Mouse (Mus musculus) lung, adult 2 months (tissue): ENCODE measurements around the gene Trim46.

ENCODE experiments used
- CTCF ChIP-seq: fragments of 200-500 bp; IDR thresholded peaks from 2 replicates; pipeline ENCODE4 v1.5.1; 2011; ENCODE audit warnings: mild to moderate bottlenecking, low read length, control low read depth; ENCODE audit not compliant: insufficient read depth
- POLR2A ChIP-seq: fragments of 200-500 bp; IDR thresholded peaks from 2 replicates; pipeline ENCODE4 v1.6.1; 2011; ENCODE audit warnings: low read depth, mild to moderate bottlenecking, control low read depth, low read length, borderline replicate concordance; ENCODE audit errors: extremely low read depth

DNA sequence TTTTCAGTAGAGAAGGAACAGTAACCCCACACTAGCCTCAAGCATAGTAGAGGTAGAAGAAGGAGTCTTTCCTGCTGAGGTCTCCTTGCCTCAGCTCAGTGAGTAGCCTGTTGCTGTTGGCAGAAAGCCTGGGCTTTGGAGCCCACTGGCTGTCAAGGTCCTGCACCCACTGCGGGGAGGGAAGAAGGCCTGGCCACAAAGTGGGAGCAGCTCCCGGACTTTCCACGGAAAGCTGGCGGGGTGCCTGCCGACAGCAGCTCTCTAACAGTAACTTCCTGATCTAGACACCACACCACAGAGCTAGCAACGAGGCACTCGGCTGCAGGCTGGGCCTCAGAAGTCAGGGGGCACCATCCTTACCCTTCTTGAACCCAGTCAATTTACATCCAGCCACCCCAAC lies 35.4 kb downstream of the Trim46 start:
- TF ChIP-seq CTCF = no peak
- TF ChIP-seq POLR2A = no peak
